Mouse (Mus musculus) MEL-GATA-1-ER (cell line): ENCODE measurements around the gene Lgi1.

Experiments
- DNase-seq: peaks from one replicate; pipeline ENCODE4 v3.0.0-alpha.2; 2012; ENCODE audit warnings: low read depth; ENCODE audit errors: extremely low read depth

The Lgi1 gene

DNA sequence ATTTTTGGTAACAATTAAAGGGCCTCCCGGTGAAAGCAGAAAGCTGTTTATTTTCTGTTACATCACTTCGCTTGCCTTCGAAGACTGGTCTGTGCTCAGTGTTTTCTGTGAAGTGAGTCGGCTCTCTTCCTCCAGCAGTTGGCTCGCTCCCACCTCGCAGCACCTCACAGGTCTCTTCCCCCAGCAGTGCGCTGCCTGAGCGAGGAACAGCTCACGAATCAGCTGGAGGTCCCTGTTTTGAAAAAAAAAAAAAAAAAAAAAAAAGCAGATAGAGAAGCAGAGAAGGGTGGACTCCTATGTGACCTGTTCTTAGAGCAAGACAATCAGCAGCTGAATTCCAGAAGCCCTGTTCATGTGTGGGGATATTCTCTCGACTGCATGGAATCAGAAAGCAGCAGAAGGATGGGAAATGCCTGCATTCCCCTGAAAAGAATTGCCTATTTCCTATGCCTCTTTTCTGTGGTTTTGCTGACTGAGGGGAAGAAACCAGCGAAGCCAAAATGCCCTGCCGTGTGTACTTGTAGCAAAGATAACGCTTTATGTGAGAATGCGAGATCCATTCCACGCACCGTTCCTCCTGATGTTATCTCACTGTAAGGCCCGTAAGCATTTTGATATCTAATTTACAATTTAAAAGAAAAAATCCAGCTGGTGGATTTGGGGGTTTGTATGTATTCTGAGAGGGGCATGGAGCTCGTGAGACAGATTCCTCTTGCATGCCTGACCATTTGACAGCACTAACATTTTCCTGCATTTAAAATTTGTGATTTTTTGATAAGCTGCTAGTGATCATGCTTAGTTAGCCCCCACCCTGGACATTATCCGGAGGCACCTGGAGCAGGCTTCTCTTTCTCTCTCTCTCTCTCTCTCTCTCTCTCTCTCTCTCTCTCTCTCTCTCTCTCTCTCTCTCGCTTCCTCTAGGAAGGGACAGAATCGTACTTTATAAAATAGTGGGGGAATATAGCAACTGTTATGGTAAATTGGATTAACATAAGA, at the start of gene Lgi1:
TSS of gene Lgi1 (plus strand) at position 32 of the 996 bp plus-strand sequence.
- DNase-seq = no peak

DNA sequence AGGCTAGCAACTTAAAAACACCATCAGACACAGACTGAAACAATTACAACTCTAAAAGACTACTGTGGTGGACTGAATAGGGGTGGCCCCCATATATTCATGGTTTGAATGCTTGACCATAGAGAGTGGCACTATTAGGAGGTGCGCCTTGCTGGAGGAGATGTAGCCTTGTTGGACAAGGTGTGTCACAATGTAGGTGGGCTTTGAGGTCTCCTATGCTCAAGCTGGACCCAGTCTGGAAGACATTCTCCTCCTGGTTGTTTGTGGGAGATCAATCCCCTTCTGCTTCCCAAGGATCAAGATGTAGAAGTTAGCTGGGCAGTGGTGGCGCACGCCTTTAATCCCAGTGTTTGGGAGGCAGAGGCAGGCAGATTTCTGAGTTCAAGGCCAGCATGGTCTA, 46.6 kb upstream of the Lgi1 start:
- no peak for DNase-seq

DNA sequence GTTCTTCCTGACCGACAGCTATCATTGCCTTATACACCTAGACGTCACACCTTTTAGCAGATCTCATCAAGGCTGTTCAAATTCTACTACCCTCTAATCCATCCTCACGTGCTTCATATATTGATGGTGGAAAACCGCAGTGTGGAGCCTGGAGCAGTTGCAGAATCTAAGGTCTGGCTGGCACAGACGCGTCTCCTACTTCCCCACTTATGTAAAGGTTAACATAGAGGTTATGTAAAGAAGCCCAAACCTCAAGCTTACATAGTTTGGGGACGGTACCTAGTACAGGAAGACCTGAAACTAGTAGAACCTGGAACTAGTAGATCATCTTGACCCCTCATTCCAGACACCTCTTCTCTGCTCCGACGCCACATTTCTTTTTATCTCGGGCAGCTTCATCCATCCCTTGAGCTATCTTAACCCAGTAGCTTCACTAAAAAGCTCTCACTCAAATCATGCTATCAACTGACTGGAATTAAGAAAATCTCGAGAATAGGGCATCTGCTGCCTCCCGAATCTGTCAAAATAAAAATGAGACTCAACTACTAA, 40.9 kb upstream of the Lgi1 start:
- peak; percentile 13 for DNase-seq

DNA sequence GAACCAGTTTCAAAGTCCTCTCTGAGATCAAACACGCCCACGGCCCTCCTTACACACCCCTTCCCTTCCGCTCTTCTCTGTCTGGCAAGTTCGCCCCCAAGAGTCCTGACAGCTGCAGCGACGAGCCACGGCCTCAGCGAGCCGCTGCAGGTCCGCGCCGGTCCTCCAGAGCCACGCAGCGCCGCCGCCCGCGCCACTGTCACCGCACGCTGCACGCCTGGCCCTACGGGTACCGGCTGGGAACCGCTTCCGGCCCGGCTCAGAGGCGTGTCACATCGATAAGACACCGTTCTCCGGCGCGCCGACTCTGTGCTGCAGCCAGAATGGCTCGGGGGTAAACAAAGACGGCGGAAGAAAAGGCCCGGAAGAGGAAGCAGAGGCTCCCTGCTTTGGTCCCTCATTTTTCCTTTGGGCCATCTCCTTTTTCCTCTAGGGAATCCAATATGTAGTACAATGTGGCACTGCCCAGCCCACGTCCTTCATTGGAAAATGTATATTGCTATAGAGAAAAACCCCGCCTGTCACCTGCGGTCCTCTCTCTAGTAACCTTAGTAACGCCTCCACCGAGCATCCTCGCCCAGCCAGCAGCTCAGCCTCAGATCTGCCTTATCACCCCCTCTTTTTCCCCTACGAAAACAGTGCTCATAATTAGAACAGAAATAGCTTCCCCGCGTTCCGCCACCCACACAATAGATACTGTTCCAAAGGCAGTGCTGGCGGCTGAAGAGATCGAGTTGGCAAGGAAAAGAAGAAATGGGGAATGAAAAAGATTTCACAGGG, 40.2 kb upstream of the Lgi1 start, which contains the start of gene Fra10ac1:
TSS of gene Fra10ac1 (minus strand) at position 252 of the 780 bp plus-strand sequence.
- peak; percentile 71 for DNase-seq

DNA sequence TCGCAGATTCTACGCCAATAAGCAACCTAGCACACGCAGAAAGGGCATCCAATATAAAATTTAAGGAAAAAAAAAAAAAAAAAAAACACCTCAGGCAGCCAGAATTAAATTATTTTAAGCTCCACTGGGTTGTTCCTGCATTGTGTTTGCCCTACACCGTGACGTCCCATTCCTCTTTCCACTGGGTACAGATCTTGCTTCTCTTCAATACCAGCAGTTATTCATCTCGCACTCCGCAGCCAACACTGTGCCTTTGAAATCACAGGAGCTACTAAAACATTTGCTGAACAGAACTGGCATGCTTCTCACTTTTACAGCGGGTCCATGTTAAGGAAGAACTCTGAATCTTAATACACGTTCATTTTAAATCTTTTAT, 39.7 kb upstream of the Lgi1 start:
- no peak for DNase-seq

DNA sequence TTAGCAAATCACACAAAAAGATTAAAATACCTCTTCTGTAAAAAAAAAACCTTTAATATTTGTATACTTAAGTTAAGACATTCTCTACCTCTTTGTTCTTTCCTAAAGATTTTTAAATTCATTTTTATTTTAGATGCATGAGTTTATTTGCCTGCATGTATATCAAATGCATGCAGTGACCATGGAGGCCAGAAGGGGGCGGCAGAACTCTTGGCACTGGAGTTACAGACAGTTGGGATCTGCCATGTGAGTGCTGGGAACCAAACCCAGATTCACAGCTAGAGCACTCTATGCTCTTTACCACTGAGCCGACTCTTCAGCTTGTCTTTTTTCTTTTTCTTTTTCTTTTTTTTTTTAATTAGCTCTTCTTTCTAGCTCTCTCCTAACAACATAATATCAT, 35.6 kb upstream of the Lgi1 start:
- peak; percentile 13 for DNase-seq

DNA sequence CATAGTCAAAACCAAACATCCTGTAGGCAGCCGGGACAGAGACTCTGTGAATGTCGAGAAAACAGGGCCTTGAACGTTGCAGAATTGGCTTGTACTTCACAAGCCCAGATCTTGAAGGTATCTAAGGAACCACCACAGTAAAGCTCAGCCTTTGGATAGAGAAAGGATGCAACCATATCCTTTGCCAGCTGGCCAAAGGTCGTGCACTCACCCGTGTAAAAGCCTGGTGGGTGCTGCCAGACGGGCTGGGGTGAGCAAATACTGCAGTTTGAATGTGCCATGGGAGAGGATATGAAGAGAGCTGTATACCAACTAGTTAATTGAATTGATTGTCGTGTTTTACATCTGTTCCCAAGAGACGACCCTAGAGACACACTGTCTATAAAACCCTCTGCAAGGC, 32.2 kb upstream of the Lgi1 start:
- DNase-seq = no peak

DNA sequence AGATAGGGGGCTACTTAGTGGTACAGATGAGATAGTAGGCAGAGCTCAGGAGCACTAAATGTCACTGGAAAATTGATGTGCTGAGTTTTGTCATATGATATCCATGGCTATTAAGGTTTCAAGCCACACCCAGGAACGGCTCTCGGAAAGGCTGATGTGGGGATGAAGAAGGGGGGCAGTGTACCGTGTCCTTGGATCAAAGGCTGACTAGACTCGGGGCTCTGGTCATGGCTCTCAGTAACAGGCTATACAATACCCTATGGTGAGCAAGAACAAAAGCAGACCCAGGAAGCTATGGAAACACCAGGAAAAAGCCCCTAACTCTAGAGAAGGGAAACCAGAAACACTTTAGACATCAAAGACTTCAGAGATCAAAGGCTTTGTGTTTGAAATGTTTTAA, 31.8 kb upstream of the Lgi1 start:
- no peak for DNase-seq

DNA sequence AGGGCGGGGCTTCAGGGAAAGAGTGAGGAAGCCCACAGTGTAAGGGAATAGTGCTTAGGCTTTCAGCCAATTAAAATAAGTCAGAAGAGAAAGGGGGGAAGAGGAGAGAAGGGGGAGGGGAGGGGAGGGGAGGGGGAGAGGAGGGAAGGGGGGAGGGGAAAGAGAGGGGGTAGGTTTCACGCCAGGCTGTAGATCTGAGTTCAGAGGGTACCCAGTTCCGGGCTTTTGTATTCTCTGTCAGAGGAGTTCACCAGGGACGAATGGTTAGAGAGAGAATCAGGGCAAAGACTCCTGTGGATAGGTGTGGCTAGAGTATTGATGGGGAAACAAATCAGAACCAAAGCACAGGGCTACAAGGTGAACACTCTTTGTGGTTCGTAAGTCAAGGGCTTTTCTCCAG, 27.8 kb upstream of the Lgi1 start:
- DNase-seq = no peak

DNA sequence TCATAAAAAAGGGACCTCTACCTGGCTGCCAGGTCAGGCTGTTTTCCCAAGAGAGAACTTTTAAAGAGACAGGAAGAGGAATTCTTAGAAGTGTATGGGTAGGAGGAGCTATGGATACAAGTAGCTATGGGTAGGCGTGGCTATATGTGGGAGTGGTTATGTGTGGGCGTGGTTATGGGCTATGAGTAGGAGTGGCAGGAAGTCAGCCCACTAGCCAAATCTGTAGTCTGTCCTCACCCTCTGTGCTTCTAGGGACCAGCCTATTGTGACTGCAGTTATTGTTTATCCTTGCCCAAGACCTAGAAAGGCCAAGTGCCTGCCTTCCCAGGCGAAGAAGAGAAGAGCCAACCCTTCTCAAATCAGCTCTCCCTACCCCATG, 26.5 kb upstream of the Lgi1 start:
- peak; percentile 8 for DNase-seq

DNA sequence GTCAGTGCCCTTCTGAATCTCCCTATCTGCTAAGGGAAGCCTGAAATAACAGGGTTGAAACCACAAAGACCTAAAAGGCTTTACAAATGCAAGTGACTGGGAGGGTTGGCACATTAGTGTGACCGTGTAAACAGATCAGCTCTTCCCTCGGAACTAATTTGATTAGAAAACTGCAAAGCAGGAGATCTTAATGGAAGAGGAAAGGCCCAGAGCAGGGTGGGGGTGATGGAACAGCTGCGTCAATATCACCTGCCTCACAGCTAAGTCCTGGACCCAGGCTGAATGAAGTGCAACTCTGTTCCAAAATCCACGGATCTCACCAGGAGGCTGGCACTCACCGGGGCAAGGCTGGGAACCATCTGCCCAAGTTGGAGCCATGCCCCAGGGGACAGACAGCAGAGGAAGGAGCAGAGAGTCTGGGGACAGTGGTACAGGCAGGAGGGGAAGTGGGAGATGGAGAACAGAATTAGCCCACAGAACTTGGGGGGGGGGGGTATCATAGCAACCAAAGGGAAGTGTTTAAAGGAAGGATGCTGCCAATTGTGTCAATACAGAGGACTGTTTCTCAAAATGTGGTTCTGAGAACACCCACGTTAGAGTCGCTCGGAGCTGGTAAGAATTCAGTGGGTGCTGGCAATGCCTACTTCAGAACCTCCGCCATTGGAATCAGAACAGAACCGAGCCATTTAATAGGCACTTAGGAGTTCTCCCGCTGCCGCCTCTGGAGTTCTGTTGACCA, 26.0 kb upstream of the Lgi1 start:
- DNase-seq = no peak

DNA sequence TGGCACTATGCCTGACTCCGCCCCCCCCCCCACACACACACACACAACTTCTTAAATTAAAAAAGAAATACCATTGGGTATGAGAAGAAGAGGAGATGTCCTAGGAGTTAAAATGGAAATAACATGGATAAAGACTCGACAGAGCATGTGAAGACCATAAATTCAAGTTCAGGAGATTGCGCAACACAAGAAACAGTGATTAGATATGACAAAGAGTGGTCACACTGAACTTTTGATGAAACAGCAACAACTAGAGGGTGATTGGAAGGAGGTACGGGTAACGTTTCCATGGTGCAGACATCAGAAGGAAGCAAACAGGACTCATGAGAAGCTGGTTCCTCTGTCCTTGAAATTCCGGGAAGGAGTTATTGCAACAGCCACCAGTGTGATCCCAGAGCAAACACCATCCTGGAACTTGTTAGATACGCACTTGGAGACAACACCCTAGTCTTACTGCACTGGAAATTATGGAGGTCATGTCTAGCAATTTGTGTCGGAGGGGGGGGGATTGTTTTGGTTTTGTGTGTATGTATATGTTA, 22.0 kb upstream of the Lgi1 start:
- DNase-seq = no peak

DNA sequence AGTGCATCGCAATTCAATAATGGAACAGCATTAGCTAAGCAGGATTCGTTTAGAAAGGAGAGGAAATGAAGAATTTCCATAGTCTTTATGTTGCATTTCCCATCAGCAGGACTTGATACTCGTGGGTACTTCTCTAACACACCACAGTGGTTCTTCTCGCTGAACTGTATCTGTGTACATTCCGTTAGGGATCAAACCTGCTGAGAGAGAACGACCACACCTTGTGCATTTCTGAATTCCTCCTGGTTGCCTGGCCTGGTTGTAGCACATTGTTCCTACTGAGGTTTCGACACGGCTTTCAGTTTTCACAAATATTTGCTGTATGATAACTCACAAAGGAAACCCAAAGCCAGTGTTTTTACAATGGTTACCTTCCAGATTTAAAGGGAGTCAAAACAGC, 19.6 kb upstream of the Lgi1 start:
- DNase-seq = no peak

DNA sequence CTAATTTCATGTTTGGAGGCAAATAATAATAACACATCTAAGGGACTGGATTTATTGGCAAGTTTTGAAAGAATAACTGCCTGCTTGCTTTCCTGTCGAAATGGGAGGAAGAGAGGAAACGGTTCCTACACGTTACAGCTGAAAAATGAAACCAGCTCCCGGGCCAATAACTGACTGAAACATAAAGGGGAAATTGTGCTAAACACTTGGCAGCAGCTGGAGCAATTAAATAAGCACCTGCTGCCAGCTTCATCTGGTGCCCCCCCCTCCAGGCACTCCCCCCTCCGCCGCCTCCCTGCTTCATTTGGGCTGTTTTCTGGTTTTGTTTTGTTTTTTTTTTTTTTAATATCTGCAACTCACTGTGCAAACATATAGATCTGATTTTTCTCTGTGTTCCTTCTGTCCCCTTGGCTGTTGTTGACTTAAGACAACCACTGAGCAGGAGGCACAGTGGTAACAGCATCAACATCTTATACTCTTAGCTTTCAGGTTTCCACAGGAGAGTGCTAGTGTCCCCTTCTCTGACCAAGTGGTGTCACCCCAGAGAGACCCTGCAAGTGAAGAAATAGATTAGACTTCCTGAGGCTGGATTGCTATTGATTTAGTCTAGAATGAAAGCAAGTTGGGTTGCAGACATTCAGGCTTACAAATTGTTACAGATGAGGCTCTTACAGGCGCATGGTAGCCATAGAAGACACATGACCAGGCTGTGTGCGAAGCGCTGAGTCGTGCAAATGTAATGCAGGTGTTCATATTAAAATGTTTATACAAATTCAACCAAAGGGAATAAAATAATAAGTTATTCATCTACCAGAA, 18.8 kb upstream of the Lgi1 start:
- DNase-seq = no peak

DNA sequence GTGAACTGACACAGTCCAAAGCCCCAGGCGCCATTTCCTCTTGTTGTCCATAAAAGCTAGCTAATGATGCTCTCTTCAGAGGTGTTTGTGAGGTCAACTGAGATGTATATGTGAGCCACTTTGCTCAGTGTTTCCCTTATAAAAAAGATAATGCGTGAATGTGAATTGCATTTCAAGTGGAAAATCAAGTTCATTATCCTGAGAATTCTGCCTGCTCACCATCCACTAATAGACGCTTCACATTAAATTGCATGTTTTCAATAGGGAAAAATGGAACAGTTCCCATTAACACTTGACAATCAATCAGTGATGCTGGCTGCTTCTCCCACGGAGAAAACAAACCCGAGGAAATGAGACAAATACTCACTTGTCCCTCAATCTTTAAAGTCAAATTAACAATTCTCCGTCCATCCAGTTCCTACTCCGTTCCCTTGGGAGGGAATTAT, 18.1 kb upstream of the Lgi1 start:
- DNase-seq = no peak

DNA sequence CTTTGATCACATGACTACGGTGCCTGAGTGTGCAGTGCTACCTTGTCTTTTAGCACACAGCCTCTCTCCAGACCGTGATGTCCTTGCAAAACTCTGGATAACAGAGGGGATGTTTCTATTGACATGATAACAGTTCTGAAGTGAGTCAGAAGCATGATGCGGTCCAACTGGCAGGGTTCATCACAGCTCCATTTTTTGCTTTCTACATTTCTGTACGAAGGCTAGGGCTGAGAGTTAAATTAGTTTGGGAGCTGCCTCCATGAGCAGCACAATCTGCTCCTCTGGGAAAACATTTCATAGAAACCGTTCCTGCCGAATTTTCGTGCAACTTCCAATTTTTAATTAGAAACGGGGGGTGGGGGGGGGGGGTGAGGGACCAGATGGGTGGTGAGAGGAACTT, 14.7 kb upstream of the Lgi1 start:
- no peak for DNase-seq

DNA sequence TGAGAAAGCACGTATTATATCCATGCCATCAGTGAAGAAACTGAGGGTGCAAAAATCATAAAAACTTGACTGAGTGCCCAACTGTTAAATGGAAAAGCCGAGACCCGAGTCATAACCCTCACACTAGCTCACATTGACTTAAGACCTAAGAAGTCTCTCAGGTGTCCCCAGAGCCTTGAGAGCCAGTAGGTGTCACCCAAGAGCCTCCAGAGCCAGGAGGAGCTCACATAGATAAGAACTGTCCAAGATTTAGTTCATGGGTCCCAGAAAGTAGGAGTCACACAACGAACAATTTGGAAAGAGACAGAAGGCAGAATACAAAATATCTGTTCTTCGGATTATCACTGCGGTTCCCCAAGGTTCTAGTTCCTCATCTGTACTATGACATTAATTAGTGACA, 10.5 kb upstream of the Lgi1 start:
- no peak for DNase-seq

DNA sequence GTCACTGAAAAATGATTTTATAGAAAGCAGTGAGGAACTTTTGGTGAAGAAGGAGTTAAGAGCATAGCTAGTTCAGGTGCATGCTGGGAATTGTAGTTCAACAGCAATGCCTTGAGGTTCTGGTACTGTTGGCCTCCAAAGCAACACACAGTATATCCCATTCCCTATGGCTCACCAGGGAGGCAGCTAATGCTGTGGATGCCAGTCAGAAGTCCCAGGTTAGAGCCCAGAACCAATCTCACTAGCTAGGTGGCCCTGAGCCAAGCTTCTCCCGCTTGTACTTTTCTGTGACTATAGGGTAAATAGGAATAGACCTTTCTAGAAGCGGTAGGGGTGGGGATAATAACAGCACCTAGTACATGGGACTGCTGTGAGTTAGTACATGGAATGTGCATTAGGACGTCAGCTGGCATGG, 5.7 kb upstream of the Lgi1 start:
- no peak for DNase-seq

DNA sequence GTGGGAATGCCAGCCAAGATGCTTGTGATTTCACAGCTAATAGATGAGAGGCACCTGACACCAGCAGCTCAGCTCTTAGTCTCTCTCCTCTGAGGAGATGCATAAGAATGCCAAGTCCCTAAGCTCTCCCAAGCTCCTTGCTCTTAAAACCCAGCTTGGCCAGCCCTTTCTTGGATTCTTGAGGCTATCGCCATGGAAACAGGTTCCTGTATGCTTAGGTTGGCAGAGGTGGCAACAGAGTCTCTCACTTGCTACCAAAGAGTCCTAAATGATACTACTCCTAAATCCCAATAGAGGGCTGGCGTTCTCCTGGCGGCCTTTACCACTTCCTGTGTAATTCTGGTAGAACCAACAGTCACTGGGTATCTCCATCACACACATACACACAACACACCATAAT, 4.9 kb upstream of the Lgi1 start:
- no peak for DNase-seq

DNA sequence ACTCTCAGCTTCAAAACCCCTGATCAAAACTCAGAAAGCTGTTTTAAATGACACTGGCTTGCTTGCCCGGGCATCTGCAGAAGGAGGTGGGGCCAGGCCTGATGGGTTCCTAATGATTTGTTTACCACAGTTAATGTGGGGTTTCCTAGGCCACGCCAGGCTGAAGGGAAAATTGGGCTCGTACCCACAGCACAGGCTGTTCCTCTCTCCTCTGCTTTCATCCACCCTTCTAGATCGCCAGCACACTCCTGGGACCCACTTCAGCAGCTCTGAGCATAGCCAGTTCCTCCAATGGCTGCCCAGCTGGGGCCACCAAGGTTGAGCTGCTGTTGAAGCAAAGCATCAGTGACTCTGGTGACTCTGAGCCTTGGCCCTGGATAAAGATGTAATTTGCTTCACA, 4.0 kb upstream of the Lgi1 start:
- no peak for DNase-seq
